Mouse (Mus musculus) bone marrow macrophage, adult 2 months (primary cell): ENCODE data around the gene Dsn1.

ENCODE experiments used
- CTCF ChIP-seq: IDR thresholded peaks from 2 replicates; pipeline ENCODE4 v1.5.1; 2012; ENCODE audit warnings: low read depth, mild to moderate bottlenecking, low read length, moderate library complexity
- POLR2A ChIP-seq: IDR thresholded peaks from 2 replicates; pipeline ENCODE4 v1.6.1; 2012; ENCODE audit warnings: mild to moderate bottlenecking, low read depth, low read length, borderline replicate concordance

DNA sequence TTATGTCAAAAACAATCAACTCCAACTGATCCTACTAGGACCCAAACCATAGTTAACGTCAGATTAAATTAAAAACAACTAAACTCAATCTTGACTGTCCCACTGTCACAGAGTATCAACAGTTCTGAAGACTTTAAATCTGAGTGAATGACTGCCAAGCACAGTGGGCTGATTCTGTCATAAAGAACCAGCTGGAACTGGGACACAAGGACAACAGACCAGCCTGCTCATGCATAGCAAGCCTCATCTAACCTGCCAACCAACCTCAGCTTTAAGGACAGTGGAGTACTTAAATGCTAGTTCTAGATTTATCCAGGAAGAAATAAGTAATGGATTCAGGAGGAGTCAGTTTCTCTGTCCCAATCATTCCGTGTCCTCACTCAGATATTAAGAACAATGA lies 49.9 kb downstream of the Dsn1 start:
- TF ChIP-seq POLR2A (no peak), CTCF (no peak)
